In the genomic region with DNA sequence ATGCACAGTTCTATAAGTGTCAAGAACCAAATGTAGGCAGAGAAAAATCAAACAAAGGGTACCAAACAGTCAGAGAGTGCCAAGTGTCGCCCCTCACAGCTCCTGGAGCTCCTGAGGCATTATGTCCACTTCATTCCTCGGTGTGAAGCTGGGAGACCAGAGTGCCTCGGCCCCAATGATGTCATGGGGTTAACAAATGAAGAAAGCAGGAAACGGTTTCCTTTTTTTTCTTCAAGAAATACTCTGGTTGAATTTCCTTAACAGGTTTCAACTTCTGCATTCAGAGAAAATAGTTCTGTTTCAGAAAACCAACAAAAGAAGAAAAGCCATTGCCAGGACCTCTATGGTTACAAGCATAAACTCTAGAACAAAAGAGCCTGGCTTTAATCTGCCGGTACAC, we compare ENCODE assay signal across 12 mouse cellular contexts. TPM values are rescaled to one million over a fixed set of nuclear protein-coding genes. Genes with fewer than 3 reads are reported as not detected.
DNase-seq lines count a peak whose midpoint lies in the region; ATAC-seq and TF ChIP-seq lines count a peak whose summit lies in the region.
"Had no signal": no experiment of that assay in that cellular context is flagged by ENCODE, and none has a peak within 500 bp of the region (broad histone marks: within the 10 kb centered on the region; RNA-seq: fewer than 3 reads in every experiment).

No protein-coding gene starts in this region.

- no peak overlapping the region for H3K4me3 ChIP-seq in gastrocnemius, adult 2 months
- H3K4me3 ChIP-seq in neural tube, embryonic 13.5 days, result no peak overlapping the region
- H3K4me3 ChIP-seq in liver, postnatal 0 days (ENCODE audit: low read depth, low read length), result no peak overlapping the region
- H3K4me3 ChIP-seq in stomach, postnatal 0 days (ENCODE audit: low read depth, low read length), result no peak overlapping the region
- H3K4me3 ChIP-seq: megakaryocyte, embryonic 14.5 days had no signal

- no peaks in the 10 kb centered on the region for H3K27me3 ChIP-seq in neural tube, embryonic 13.5 days
- no peaks in the 10 kb centered on the region for H3K27me3 ChIP-seq in liver, postnatal 0 days (ENCODE audit: insufficient read depth, low read length)
- H3K27me3 ChIP-seq in stomach, postnatal 0 days (ENCODE audit: control insufficient read depth, insufficient read depth, low read length), result no peaks in the 10 kb centered on the region
- H3K27me3 ChIP-seq: megakaryocyte, embryonic 14.5 days had no signal

- TF ChIP-seq EP300 in liver, postnatal 0 days (IDR thresholded peaks at IDR 0.05; ENCODE audit: low read depth), result no peak
- no peak for TF ChIP-seq EP300 in stomach, postnatal 0 days (optimal IDR thresholded peaks at IDR 0.05)

- H3K4me1 ChIP-seq in neural tube, embryonic 13.5 days (replicated peaks), result peaks cover 58% of the 10 kb centered on the region
- H3K4me1 ChIP-seq in liver, postnatal 0 days (ENCODE audit: insufficient read depth), result peaks cover 35% of the 10 kb centered on the region
- peaks cover 5% of the 10 kb centered on the region; the same call in 1 of the 2 replicates for H3K4me1 ChIP-seq in stomach, postnatal 0 days (replicated peaks; ENCODE audit: control insufficient read depth, insufficient read depth)

- H3K36me3 ChIP-seq in neural tube, embryonic 13.5 days, result no peaks in the 10 kb centered on the region
- H3K36me3 ChIP-seq in liver, postnatal 0 days (replicated peaks; ENCODE audit: insufficient read depth, low read length), result no peaks in the 10 kb centered on the region
- no peaks in the 10 kb centered on the region for H3K36me3 ChIP-seq in stomach, postnatal 0 days (ENCODE audit: control insufficient read depth, insufficient read depth, low read length)

- no peak for DNase-seq in gastrocnemius, adult 2 months
- no peak for DNase-seq in gastrocnemius, postnatal 4 days (ENCODE audit: low spot score in 2 of 2)
- no peak for DNase-seq in neural tube, embryonic 10.5 days (ENCODE audit: extremely low spot score, low spot score)
- no peak for DNase-seq in liver, postnatal 0 days
- no peak for DNase-seq in stomach, postnatal 0 days (ENCODE audit: low spot score)
- DNase-seq in left cerebral cortex, postnatal 4 days, result no peak
- DNase-seq in urinary bladder, adult 2 months (ENCODE audit: low spot score), result no peak
- DNase-seq: cerebellum, adult 9-11 months; gastrocnemius, postnatal 14 days; right cerebral cortex, postnatal 4 days had no signal

- H3K4me2 ChIP-seq in neural tube, embryonic 13.5 days, result no peak overlapping the region
- peak overlapping the region; percentile 4 for H3K4me2 ChIP-seq in liver, postnatal 0 days (ENCODE audit: low read depth, low read length)
- H3K4me2 ChIP-seq in stomach, postnatal 0 days (replicated peaks; ENCODE audit: low read depth), result no peak overlapping the region

- H3K9ac ChIP-seq in neural tube, embryonic 13.5 days, result no peak overlapping the region
- no peak overlapping the region for H3K9ac ChIP-seq in liver, postnatal 0 days (replicated peaks)
- H3K9ac ChIP-seq in stomach, postnatal 0 days (ENCODE audit: low read length), result no peak overlapping the region

- 35% methylated on average over 5 of the region's 5 CpGs for WGBS in neural tube, embryonic 13.5 days
- whole genome bisulfite sequencing in liver, postnatal 0 days (ENCODE audit: insufficient replicate concordance), result 36% methylated on average over 5 of the region's 5 CpGs
- 26% methylated on average over 5 of the region's 5 CpGs for WGBS in stomach, postnatal 0 days

- ATAC-seq in neural tube, embryonic 13.5 days (ENCODE audit: low read depth), result no peak
- no peak for ATAC-seq in liver, postnatal 0 days
- no peak for ATAC-seq in stomach, postnatal 0 days (ENCODE audit: low FRiP score, low TSS enrichment)

- TF ChIP-seq CTCF in gastrocnemius, adult 2 months (IDR thresholded peaks at IDR 0.05), result no peak
- TF ChIP-seq CTCF in liver, postnatal 0 days (IDR thresholded peaks at IDR 0.05; ENCODE audit: low read depth), result no peak
- TF ChIP-seq CTCF in stomach, postnatal 0 days (IDR thresholded peaks at IDR 0.05; ENCODE audit: low read depth), result no peak

- intact Hi-C loops in gastrocnemius, adult 2 months (cut with DNase I), result no loop called here
- intact Hi-C loops in left cerebral cortex, postnatal 4 days (cut with DNase I), result no loop called here

- H3K9me3 ChIP-seq in neural tube, embryonic 13.5 days, result no peaks in the 10 kb centered on the region
- H3K9me3 ChIP-seq in liver, postnatal 0 days (ENCODE audit: low read length), result no peaks in the 10 kb centered on the region
- no peaks in the 10 kb centered on the region for H3K9me3 ChIP-seq in stomach, postnatal 0 days (ENCODE audit: control insufficient read depth, low read length)
- H3K9me3 ChIP-seq: megakaryocyte, embryonic 14.5 days had no signal

- peak overlapping the region; percentile 90 for H3K27ac ChIP-seq in gastrocnemius, adult 2 months
- H3K27ac ChIP-seq in neural tube, embryonic 13.5 days (replicated peaks), result peak overlapping the region; percentile 75
- H3K27ac ChIP-seq in liver, postnatal 0 days (ENCODE audit: low read depth), result peak overlapping the region; percentile 24
- H3K27ac ChIP-seq in stomach, postnatal 0 days (replicated peaks), result peak overlapping the region; percentile 36

RNA-seq across cellular contexts. Expression of gene Crtc3, which starts 36.4 kb away (rescaled TPM):
- total RNA-seq in gastrocnemius, adult 2 months (2021), result 10 to 100 TPM; 12.0 to 13.1 TPM
- 10 to 100 TPM; 28.7 to 32.1 TPM for total RNA-seq in gastrocnemius, postnatal 4 days (2021)
- polyA plus RNA-seq in neural tube, embryonic 13.5 days (2015; fragmentation: Nextera tagmentation; extraction: Ambion mirVana), result 17.3 and 18.6 TPM in 2 replicates
- 4.1 and 5.4 TPM in 2 replicates for polyA plus RNA-seq in liver, postnatal 0 days (2015; fragmentation: Nextera tagmentation; extraction: Ambion mirVana)
- polyA plus RNA-seq in stomach, postnatal 0 days (2015; fragmentation: Nextera tagmentation; extraction: Ambion mirVana), result 8.8 and 10.1 TPM in 2 replicates
- 10 to 100 TPM; 28.5 to 32.1 TPM for total RNA-seq in left cerebral cortex, postnatal 4 days (2021)
- polyA plus RNA-seq in urinary bladder, adult 2 months (2012; rRNA removed), result 12.0 and 16.4 TPM in 2 replicates

Comparison
In these comparisons a context has a peak if more than half of its experiments do, and no peak if none do; other contexts are left out.
1. H3K27ac ChIP-seq: peak in every context shown above with its lines; median percentile 90 in gastrocnemius, adult 2 months; 75 in neural tube, embryonic 13.5 days; 36 in stomach, postnatal 0 days; 24 in liver, postnatal 0 days.